Mouse (Mus musculus): Measurements from ENCODE around the gene Rhox2a.
"Not testable (repeated sequence)": the region's sequence is repeated elsewhere in the genome, so short reads cannot be mapped to it uniquely, and the experiment has no call there.

The Rhox2a gene

DNA sequence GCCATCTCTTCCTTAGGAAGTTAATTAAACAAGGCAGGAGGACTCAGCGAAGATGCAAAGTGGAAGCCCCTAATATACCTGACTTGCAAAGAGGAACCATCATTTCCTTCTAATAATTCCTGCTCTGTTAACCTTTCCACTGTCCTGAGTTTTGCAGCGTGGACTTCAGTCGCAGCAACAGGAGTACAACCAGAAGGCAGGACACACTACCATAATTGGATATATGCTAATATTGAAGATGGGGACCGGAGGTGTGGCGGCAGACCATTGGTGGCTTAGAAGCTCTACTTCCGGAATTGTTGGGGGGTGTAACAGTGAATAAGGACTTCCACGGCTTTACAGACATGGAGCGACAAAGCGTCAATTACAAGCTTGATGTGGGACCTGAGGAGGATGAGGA lies at the start of gene Rhox2a:
Gene Rhox2a (plus strand): TSS at position 301 of the 400 bp plus-strand sequence.
- DNase-seq (ENCODE audit: low read depth, low spot score) = not testable (repeated sequence)

DNA sequence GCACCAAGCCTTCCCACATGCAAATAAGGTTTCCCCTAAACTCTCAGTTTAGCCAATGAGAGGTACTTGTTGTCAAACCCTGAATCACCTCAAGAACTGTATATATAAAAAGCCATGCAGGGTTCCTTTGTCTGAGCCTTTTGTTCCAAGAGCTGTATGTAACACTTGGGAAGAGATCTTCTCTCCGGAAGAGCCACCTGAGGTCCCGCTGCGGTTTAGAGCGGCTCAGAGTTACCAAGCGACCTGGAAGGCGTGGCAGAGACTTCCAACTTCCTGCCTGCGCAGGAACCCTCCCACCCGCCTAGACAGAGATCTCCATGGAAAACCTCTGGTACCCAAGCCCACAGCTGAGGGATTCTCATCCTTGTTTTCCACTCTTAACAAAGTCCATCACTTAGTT lies 46.1 kb upstream of the Rhox2a start:
- no peak for DNase-seq (ENCODE audit: low read depth, low spot score)

DNA sequence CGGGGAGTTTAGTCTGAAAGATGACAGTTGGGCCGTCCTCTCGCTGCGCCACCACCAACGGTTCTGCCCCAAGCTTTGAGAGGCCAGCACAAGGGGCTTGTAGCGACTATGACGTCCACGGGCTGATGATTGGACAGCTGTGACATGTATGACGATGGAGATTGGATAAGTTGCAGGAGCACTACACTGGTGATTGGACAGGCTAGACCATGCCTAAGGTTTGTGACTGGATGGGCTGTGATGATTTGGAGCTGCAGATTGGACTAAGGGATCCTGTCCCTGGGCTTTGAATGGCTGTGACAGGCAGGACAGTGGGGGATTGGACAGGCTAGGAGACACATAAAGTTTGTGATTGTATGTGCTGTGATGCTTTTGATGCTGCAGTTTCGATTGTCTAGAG lies 33.8 kb upstream of the Rhox2a start, which contains the start of gene Gm9:
Gene Gm9 (minus strand): TSS at position 101 of the 400 bp plus-strand sequence.
- no peak for DNase-seq (ENCODE audit: low read depth, low spot score)

DNA sequence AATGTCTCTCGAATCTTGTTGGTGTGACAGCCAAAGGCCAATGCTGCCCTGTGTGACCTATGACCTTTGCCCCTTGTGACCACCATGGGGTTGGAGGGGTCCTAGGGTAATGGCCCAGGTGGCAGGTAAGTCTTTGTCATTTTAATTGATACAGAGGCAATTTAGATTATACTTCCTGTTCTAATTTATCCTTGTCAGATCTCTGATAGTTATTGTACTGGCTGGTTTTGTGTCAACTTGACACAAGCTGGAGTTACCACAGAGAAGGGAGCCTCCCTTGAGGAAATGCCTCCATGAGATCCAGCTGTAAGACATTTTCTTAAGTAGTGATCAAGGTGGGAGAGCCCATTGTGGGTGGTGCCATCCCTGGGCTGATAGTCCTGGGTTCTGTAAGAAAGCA lies 22.6 kb upstream of the Rhox2a start, which contains the start of gene Rhox1:
Gene Rhox1 (minus strand): TSS at position 101 of the 400 bp plus-strand sequence.
- DNase-seq (ENCODE audit: low read depth, low spot score) = not testable (repeated sequence)

DNA sequence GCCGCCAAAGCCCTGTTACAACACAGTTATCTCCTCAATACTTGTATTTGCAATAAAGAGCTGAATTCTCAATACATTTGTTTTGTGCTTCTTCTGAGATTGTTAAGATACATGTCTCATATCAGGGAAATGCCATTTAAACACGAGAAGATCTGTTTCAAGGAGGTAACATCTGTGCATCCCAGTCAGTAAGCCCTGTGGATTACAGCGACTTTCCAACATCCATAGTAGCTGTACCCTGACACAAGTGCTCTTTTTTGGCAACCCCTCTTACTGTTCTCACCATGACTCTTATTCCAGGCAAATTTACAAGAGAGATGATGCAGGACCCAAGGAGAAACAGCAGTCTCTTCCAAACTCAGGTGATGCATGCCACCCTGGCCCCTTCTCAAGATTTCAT lies 4.8 kb downstream of the Rhox2a start, which contains the start of gene Rhox3a:
Gene Rhox3a (plus strand): TSS at position 301 of the 400 bp plus-strand sequence.
- not testable (repeated sequence) for DNase-seq (ENCODE audit: low read depth, low spot score)

DNA sequence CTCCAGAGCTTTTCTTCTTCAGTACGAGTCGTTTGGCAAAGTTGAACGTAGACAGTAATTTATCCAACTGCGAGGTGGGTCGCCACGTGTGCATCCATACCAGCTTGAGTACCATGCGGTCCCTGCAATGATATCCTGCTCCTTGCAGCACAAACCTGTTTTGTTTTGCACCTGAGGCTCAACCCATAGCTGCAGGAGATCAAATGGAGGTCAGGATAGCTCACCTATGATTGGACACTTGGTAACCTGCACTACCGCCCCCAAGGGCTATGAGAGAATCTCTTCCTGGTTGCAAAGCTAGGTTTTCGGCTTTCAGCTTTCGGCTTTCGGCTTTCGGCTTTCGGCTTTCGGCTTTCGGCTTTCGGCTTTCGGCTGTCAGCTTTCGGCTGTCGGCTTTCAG lies 20.3 kb downstream of the Rhox2a start, which contains the start of gene Rhox4a:
Gene Rhox4a (plus strand): TSS at position 301 of the 400 bp plus-strand sequence.
- not testable (repeated sequence) for DNase-seq (ENCODE audit: low read depth, low spot score)

Measured in CD4-positive helper T cell, adult 2 months (primary cell).